Mouse (Mus musculus) forebrain, embryonic 12.5 days (tissue): Measurements from ENCODE around the gene Olfr33. TPM values are rescaled to one million over a fixed set of nuclear protein-coding genes. Genes with fewer than 3 reads are reported as not detected.
A peak's percentile ranks its signal among the peaks of the same experiment; 100 is the strongest.

Experiments
- ATAC-seq: fragments of 200-750 bp; cut with Nextera tagmentation; 2 replicates; pipeline ENCODE4 v1.8.0; 2017; ENCODE audit warnings: moderate TSS enrichment; ENCODE audit not compliant: low FRiP score
- H3K27ac ChIP-seq: fragments of 300-500 bp; sonication (generic); 2 replicates; pipeline ENCODE4 v1.5.1; 2016; ENCODE audit warnings: mild to moderate bottlenecking
- H3K27me3 ChIP-seq: fragments of 300-500 bp; sonication (generic); 2 replicates; pipeline ENCODE4 v1.6.1; 2016; ENCODE audit warnings: mild to moderate bottlenecking
- H3K36me3 ChIP-seq: fragments of 300-500 bp; sonication (generic); replicated peaks from 2 replicates; pipeline ENCODE4 v1.6.1; 2016; ENCODE audit warnings: mild to moderate bottlenecking
- H3K4me1 ChIP-seq: fragments of 300-500 bp; sonication (generic); 2 replicates; pipeline ENCODE4 v1.6.1; 2016
- H3K4me2 ChIP-seq: fragments of 300-500 bp; sonication (generic); 2 replicates; pipeline ENCODE4 v1.6.1; 2016; ENCODE audit warnings: mild to moderate bottlenecking, moderate library complexity
- H3K4me3 ChIP-seq: fragments of 300-500 bp; sonication (generic); replicated peaks from 2 replicates; pipeline ENCODE4 v1.5.1; 2016; ENCODE audit warnings: mild to moderate bottlenecking
- H3K9ac ChIP-seq: fragments of 300-500 bp; sonication (generic); 2 replicates; pipeline ENCODE4 v1.6.1; 2016; ENCODE audit warnings: mild to moderate bottlenecking
- H3K9me3 ChIP-seq: fragments of 300-500 bp; sonication (generic); 2 replicates; pipeline ENCODE4 v1.6.1; 2016
- WGBS: fragments of 180-500 bp; shearing (Covaris S2); methylation state at CpG from one replicate; pipeline ENCODE4 v1.1.7; 2016; 5-methylcytosine and 5-hydroxymethylcytosine counted together
- polyA plus RNA-seq: library from polyadenylated mRNA; unstranded; fragments of >200 nt; fragmentation: Nextera tagmentation; extraction: Ambion mirVana; gene quantifications from 2 replicates; pipeline ENCODE4 v1.2.1, GENCODE M21; 2016

Gene Olfr33
- not detected in 2 replicates for polyA plus RNA-seq

- Histone ChIP-seq H3K9ac (no peak within 1 kb of the TSS), H3K4me2 (no peak within 1 kb of the TSS), H3K27ac (no peak within 1 kb of the TSS), H3K36me3 (no peaks in the 10 kb centered on the region), H3K4me3 (no peak within 1 kb of the TSS), H3K9me3 (no peaks in the 10 kb centered on the region), H3K27me3 (no peaks in the 10 kb centered on the region), H3K4me1 (no peaks in the 10 kb centered on the region)
- ATAC-seq = no peak
- WGBS = 61% methylated on average over 1 of the region's 1 CpGs
These were observed at the start of gene Olfr33 for GRCm38 (mm10) chr7:102718970-102719369. Gene Olfr33, minus strand, starts transcription at chr7:102719070.

- 80% methylated on average over 4 of the region's 4 CpGs for WGBS
- no peaks in the 10 kb centered on the region for H3K9me3 ChIP-seq
- H3K4me2 ChIP-seq = no peak within 1 kb of the TSS
- H3K27ac ChIP-seq = no peak within 1 kb of the TSS
- no peak within 1 kb of the TSS for H3K4me3 ChIP-seq
- ATAC-seq = no peak
- no peaks in the 10 kb centered on the region for H3K4me1 ChIP-seq
- no peaks in the 10 kb centered on the region for H3K27me3 ChIP-seq
- no peak within 1 kb of the TSS for H3K9ac ChIP-seq
- H3K36me3 ChIP-seq = no peaks in the 10 kb centered on the region
These were observed 40.4 kb upstream of the Olfr33 start, which contains the start of the genes Olfr560 and Olfr78 for GRCm38 (mm10) chr7:102759266-102759665. Gene Olfr560, minus strand, starts transcription at chr7:102759366. Gene Olfr78, minus strand, starts transcription at chr7:102759471.

GRCm38 (mm10) chr7:102752086-102752485, 33.2 kb upstream of the Olfr33 start:
- Histone ChIP-seq H3K9ac (no peak overlapping the region), H3K27me3 (no peaks in the 10 kb centered on the region), H3K36me3 (no peaks in the 10 kb centered on the region), H3K9me3 (no peaks in the 10 kb centered on the region), H3K4me2 (no peak overlapping the region), H3K27ac (no peak overlapping the region), H3K4me3 (no peak overlapping the region), H3K4me1 (no peaks in the 10 kb centered on the region)
- no peak for ATAC-seq
- WGBS = 31% methylated on average over 1 of the region's 1 CpGs

- no peak for ATAC-seq
- WGBS = 68% methylated on average over 2 of the region's 2 CpGs
These were observed 18.8 kb upstream of the Olfr33 start for GRCm38 (mm10) chr7:102737705-102738104.

GRCm38 (mm10) chr7:102733793-102734192, 14.9 kb upstream of the Olfr33 start:
- H3K9ac ChIP-seq = no peak overlapping the region
- WGBS = 81% methylated on average over 1 of the region's 1 CpGs
- no peaks in the 10 kb centered on the region for H3K9me3 ChIP-seq
- no peak overlapping the region for H3K4me3 ChIP-seq
- no peaks in the 10 kb centered on the region for H3K4me1 ChIP-seq
- H3K27me3 ChIP-seq = no peaks in the 10 kb centered on the region
- no peak; the same call in 1 of the 2 replicates for ATAC-seq
- H3K27ac ChIP-seq = no peak overlapping the region
- no peaks in the 10 kb centered on the region for H3K36me3 ChIP-seq
- H3K4me2 ChIP-seq = no peak overlapping the region

More at GRCm38 (mm10) chr7:102737705-102738104, 18.8 kb upstream of the Olfr33 start:
- H3K4me3 ChIP-seq = no peak overlapping the region
- H3K9ac ChIP-seq = no peak overlapping the region
- H3K36me3 ChIP-seq = no peaks in the 10 kb centered on the region
- H3K4me2 ChIP-seq = no peak overlapping the region
- no peak overlapping the region for H3K27ac ChIP-seq
- no peaks in the 10 kb centered on the region for H3K4me1 ChIP-seq
- H3K9me3 ChIP-seq = no peaks in the 10 kb centered on the region
- H3K27me3 ChIP-seq = no peaks in the 10 kb centered on the region

- H3K36me3 ChIP-seq = no peaks in the 10 kb centered on the region
- H3K4me3 ChIP-seq = no peak within 1 kb of the TSS
- H3K9me3 ChIP-seq = no peaks in the 10 kb centered on the region
- no peaks in the 10 kb centered on the region for H3K4me1 ChIP-seq
- H3K9ac ChIP-seq = no peak within 1 kb of the TSS
- H3K27me3 ChIP-seq = no peaks in the 10 kb centered on the region
- H3K27ac ChIP-seq = no peak within 1 kb of the TSS
- ATAC-seq = no peak
- H3K4me2 ChIP-seq = no peak within 1 kb of the TSS
These were observed 8.5 kb upstream of the Olfr33 start, which contains the start of gene Olfr559 for GRCm38 (mm10) chr7:102727391-102727790. Gene Olfr559, minus strand, starts transcription at chr7:102727491.

- no peak within 1 kb of the TSS for H3K27ac ChIP-seq
- no peaks in the 10 kb centered on the region for H3K9me3 ChIP-seq
- H3K4me2 ChIP-seq = no peak within 1 kb of the TSS
- H3K27me3 ChIP-seq = no peaks in the 10 kb centered on the region
- H3K9ac ChIP-seq = no peak within 1 kb of the TSS
- no peaks in the 10 kb centered on the region for H3K4me1 ChIP-seq
- no peak within 1 kb of the TSS for H3K4me3 ChIP-seq
- no peak for ATAC-seq
- no peaks in the 10 kb centered on the region for H3K36me3 ChIP-seq
These were observed 17.0 kb downstream of the Olfr33 start, which contains the start of gene Olfr558 for GRCm38 (mm10) chr7:102701915-102702314. Gene Olfr558, plus strand, starts transcription at chr7:102702215.

- Histone ChIP-seq H3K36me3 (no peaks in the 10 kb centered on the region), H3K9ac (no peak overlapping the region), H3K4me3 (no peak overlapping the region), H3K27me3 (no peaks in the 10 kb centered on the region), H3K9me3 (no peaks in the 10 kb centered on the region), H3K27ac (no peak overlapping the region), H3K4me2 (no peak overlapping the region), H3K4me1 (no peaks in the 10 kb centered on the region)
- 87% methylated on average over 7 of the region's 7 CpGs for WGBS
- no peak for ATAC-seq
These were observed 20.4 kb downstream of the Olfr33 start for GRCm38 (mm10) chr7:102698461-102698860.

- Histone ChIP-seq H3K9me3 (no peaks in the 10 kb centered on the region), H3K4me3 (no peak within 1 kb of the TSS), H3K4me1 (no peaks in the 10 kb centered on the region), H3K4me2 (no peak within 1 kb of the TSS), H3K9ac (no peak within 1 kb of the TSS), H3K36me3 (no peaks in the 10 kb centered on the region), H3K27ac (no peak within 1 kb of the TSS), H3K27me3 (no peaks in the 10 kb centered on the region)
- WGBS = 77% methylated on average over 5 of the region's 5 CpGs
- ATAC-seq = no peak
These were observed 23.3 kb downstream of the Olfr33 start, which contains the start of gene Olfr557 for GRCm38 (mm10) chr7:102695358-102696125. Gene Olfr557, plus strand, starts transcription at chr7:102695910.

- Histone ChIP-seq H3K9ac (peak within 1 kb of the TSS; percentile 63), H3K9me3 (no peaks in the 10 kb centered on the region), H3K4me1 (peaks cover 3% of the 10 kb centered on the region; the same call in 1 of the 2 replicates), H3K36me3 (no peaks in the 10 kb centered on the region), H3K4me3 (peak within 1 kb of the TSS; percentile 63), H3K4me2 (peak within 1 kb of the TSS; percentile 59), H3K27ac (no peak within 1 kb of the TSS), H3K27me3 (no peaks in the 10 kb centered on the region)
- WGBS = under 1% methylated on average over 40 of the region's 40 CpGs
- peak; percentile 99 for ATAC-seq
These were observed 31.8 kb downstream of the Olfr33 start, which contains the start of gene Trim68 for GRCm38 (mm10) chr7:102686944-102687501. Gene Trim68, minus strand, starts transcription at chr7:102687327.

GRCm38 (mm10) chr7:102681916-102682315, 37.0 kb downstream of the Olfr33 start:
- H3K27ac ChIP-seq = no peak overlapping the region
- no peak overlapping the region for H3K4me3 ChIP-seq
- H3K27me3 ChIP-seq = no peaks in the 10 kb centered on the region
- no peak overlapping the region for H3K4me2 ChIP-seq
- no peak overlapping the region for H3K9ac ChIP-seq
- WGBS = 95% methylated on average over 1 of the region's 1 CpGs
- H3K9me3 ChIP-seq = no peaks in the 10 kb centered on the region
- H3K36me3 ChIP-seq = peaks cover 5% of the 10 kb centered on the region; the same call in 1 of the 2 replicates
- no peak for ATAC-seq
- H3K4me1 ChIP-seq = no peaks in the 10 kb centered on the region

- H3K27me3 ChIP-seq = no peaks in the 10 kb centered on the region
- H3K4me3 ChIP-seq = no peak overlapping the region
- no peaks in the 10 kb centered on the region for H3K9me3 ChIP-seq
- no peak overlapping the region for H3K9ac ChIP-seq
- no peak overlapping the region for H3K4me2 ChIP-seq
- H3K4me1 ChIP-seq = no peaks in the 10 kb centered on the region
- no peak for ATAC-seq
- H3K36me3 ChIP-seq = peaks cover 5% of the 10 kb centered on the region; the same call in 1 of the 2 replicates
- 86% methylated on average over 2 of the region's 2 CpGs for WGBS
- no peak overlapping the region for H3K27ac ChIP-seq
These were observed 42.6 kb downstream of the Olfr33 start for GRCm38 (mm10) chr7:102676225-102676624.
